Mouse (Mus musculus) MEL (cell line): Measurements from ENCODE around the gene H3f3a. TPM values are rescaled to one million over a fixed set of nuclear protein-coding genes. Genes with fewer than 3 reads are reported as not detected.

Source experiments
- DNase-seq: peaks from one replicate; pipeline ENCODE4 v3.0.0; 2011; ENCODE audit warnings: low read depth, low spot score
- H3K27ac ChIP-seq: 2 replicates; pipeline ENCODE4 v1.5.1; 2012; ENCODE audit warnings: low read depth, mild to moderate bottlenecking, control low read depth, low read length, moderate library complexity; ENCODE audit not compliant: control insufficient read depth
- H3K27me3 ChIP-seq, 2 experiments: fragments of 150-350 bp in 1 of 2; sonication (generic) in 1 of 2; 2 replicates each; pipeline ENCODE4 v1.6.1; 2012; ENCODE audit warnings: low read length in 2 of 2, mild to moderate bottlenecking in 2 of 2, improper control_type of control experiment in 1 of 2, moderate library complexity in 1 of 2; ENCODE audit not compliant: insufficient read depth in 2 of 2, control insufficient read depth in 1 of 2
- H3K36me3 ChIP-seq, 2 experiments: 2 replicates each; pipeline ENCODE4 v1.6.1; 2012 to 2014; ENCODE audit warnings: low read length in 2 of 2, improper control_type of control experiment in 1 of 2, inconsistent platforms in 1 of 2, mild to moderate bottlenecking in 1 of 2; ENCODE audit not compliant: insufficient read depth in 2 of 2, control insufficient read depth in 1 of 2
- H3K4me1 ChIP-seq, 2 experiments: fragments of 150-350 bp in 1 of 2; sonication (generic) in 1 of 2; 2 replicates each; pipeline ENCODE4 v1.6.1; 2012; ENCODE audit warnings: low read length in 2 of 2, improper control_type of control experiment in 1 of 2, mild to moderate bottlenecking in 1 of 2; ENCODE audit not compliant: insufficient read depth in 2 of 2, control insufficient read depth in 1 of 2
- H3K4me3 ChIP-seq, 2 experiments: fragments of 150-350 bp in 1 of 2; sonication (generic) in 1 of 2; 2 replicates each; pipeline ENCODE4 v1.5.1; 2012; ENCODE audit warnings: low read depth in 2 of 2, low read length in 2 of 2, mild to moderate bottlenecking in 2 of 2, moderate library complexity in 2 of 2, control low read depth in 1 of 2, improper control_type of control experiment in 1 of 2; ENCODE audit not compliant: control insufficient read depth in 1 of 2, insufficient read depth in 1 of 2
- H3K79me2 ChIP-seq: 2 replicates; pipeline ENCODE4 v1.6.1; 2012; ENCODE audit warnings: mild to moderate bottlenecking, low read length, moderate library complexity; ENCODE audit not compliant: control insufficient read depth, poor library complexity, insufficient read depth
- H3K9ac ChIP-seq: 2 replicates; pipeline ENCODE4 v1.6.1; 2012; ENCODE audit warnings: low read depth, mild to moderate bottlenecking, control low read depth, low read length, moderate library complexity; ENCODE audit not compliant: control insufficient read depth, poor library complexity, severe bottlenecking
- H3K9me3 ChIP-seq: fragments of 150-350 bp; sonication (generic); replicated peaks from 2 replicates; pipeline ENCODE4 v1.6.1; 2012; ENCODE audit warnings: mild to moderate bottlenecking, low read length, improper control_type of control experiment, moderate library complexity; ENCODE audit not compliant: insufficient read depth
- CHD2 ChIP-seq: IDR thresholded peaks from 2 replicates; pipeline ENCODE4 v1.6.1; 2011; ENCODE audit warnings: low read length, improper control_type of control experiment
- CTCF ChIP-seq, 3 experiments: IDR thresholded peaks in 2 of 3; conservative IDR thresholded peaks in 1 of 3; 2 replicates each; pipeline ENCODE4 v1.5.1; 2011 to 2012; ENCODE audit warnings: low read length in 3 of 3, low read depth in 2 of 3, mild to moderate bottlenecking in 2 of 3, improper control_type of control experiment in 1 of 3, inconsistent platforms in 1 of 3, mixed read lengths in 1 of 3, moderate library complexity in 1 of 3; ENCODE audit not compliant: control insufficient read depth in 1 of 3, insufficient read depth in 1 of 3, poor library complexity in 1 of 3, severe bottlenecking in 1 of 3
- E2F4 ChIP-seq: IDR thresholded peaks from 2 replicates; pipeline ENCODE4 v1.6.1; 2011; ENCODE audit warnings: low read depth, low read length, improper control_type of control experiment, borderline replicate concordance
- EP300 ChIP-seq, 2 experiments: IDR thresholded peaks; 2 replicates each; pipeline ENCODE4 v1.6.1; 2011; ENCODE audit warnings: improper control_type of control experiment in 2 of 2, low read length in 2 of 2, low read depth in 1 of 2, mild to moderate bottlenecking in 1 of 2
- GATA1 ChIP-seq: IDR thresholded peaks from 2 replicates; pipeline ENCODE4 v1.6.1; 2011; ENCODE audit warnings: low read depth, low read length, improper control_type of control experiment
- HCFC1 ChIP-seq: IDR thresholded peaks from 2 replicates; pipeline ENCODE4 v1.6.1; 2012; ENCODE audit warnings: low read depth, mild to moderate bottlenecking, inconsistent platforms, low read length, improper control_type of control experiment, moderate library complexity
- JUND ChIP-seq: IDR thresholded peaks from 2 replicates; pipeline ENCODE4 v1.6.1; 2011; ENCODE audit warnings: low read depth, mild to moderate bottlenecking, improper control_type of control experiment, low read length
- MAFK ChIP-seq: IDR thresholded peaks from 2 replicates; pipeline ENCODE4 v1.6.1; 2011; ENCODE audit warnings: low read depth, mild to moderate bottlenecking, low read length, improper control_type of control experiment, borderline replicate concordance
- MAZ ChIP-seq: IDR thresholded peaks from 2 replicates; pipeline ENCODE4 v1.6.1; 2012; ENCODE audit warnings: low read depth, mild to moderate bottlenecking, inconsistent platforms, low read length, improper control_type of control experiment
- MEF2A ChIP-seq: IDR thresholded peaks from 2 replicates; pipeline ENCODE4 v1.6.1; 2014; ENCODE audit warnings: low read depth, mild to moderate bottlenecking, inconsistent platforms, low read length, improper control_type of control experiment; ENCODE audit not compliant: poor library complexity, insufficient replicate concordance, severe bottlenecking; ENCODE audit errors: extremely low read depth
- MXI1 ChIP-seq: IDR thresholded peaks from 2 replicates; pipeline ENCODE4 v1.6.1; 2011; ENCODE audit warnings: mild to moderate bottlenecking, low read depth, low read length, improper control_type of control experiment
- MYC ChIP-seq: IDR thresholded peaks from 2 replicates; pipeline ENCODE4 v1.6.1; 2011; ENCODE audit warnings: low read depth, mild to moderate bottlenecking, low read length, improper control_type of control experiment, moderate library complexity
- NELFE ChIP-seq: IDR thresholded peaks from 2 replicates; pipeline ENCODE4 v1.6.1; 2011; ENCODE audit warnings: low read depth, low read length, improper control_type of control experiment
- NRF1 ChIP-seq: IDR thresholded peaks from 2 replicates; pipeline ENCODE4 v1.6.1; 2014; ENCODE audit warnings: low read depth, mild to moderate bottlenecking, inconsistent platforms, low read length, improper control_type of control experiment, moderate library complexity; ENCODE audit not compliant: poor library complexity, insufficient read depth, severe bottlenecking
- POLR2A ChIP-seq, 2 experiments: IDR thresholded peaks; 2 replicates each; pipeline ENCODE4 v1.6.1; 2011 to 2012; ENCODE audit warnings: low read length in 2 of 2, mild to moderate bottlenecking in 2 of 2, control low read depth in 1 of 2, improper control_type of control experiment in 1 of 2, low read depth in 1 of 2, moderate library complexity in 1 of 2; ENCODE audit not compliant: control insufficient read depth in 1 of 2, insufficient read depth in 1 of 2, poor library complexity in 1 of 2
- POLR2AphosphoS2 ChIP-seq: IDR thresholded peaks from 2 replicates; pipeline ENCODE4 v1.6.1; 2011; ENCODE audit warnings: low read length, improper control_type of control experiment
- SIN3A ChIP-seq: IDR thresholded peaks from 2 replicates; pipeline ENCODE4 v1.6.1; 2012; ENCODE audit warnings: low read length, improper control_type of control experiment, inconsistent platforms
- SMC3 ChIP-seq: IDR thresholded peaks from 2 replicates; pipeline ENCODE4 v1.6.1; 2011; ENCODE audit warnings: low read depth, low read length, improper control_type of control experiment
- TBP ChIP-seq: IDR thresholded peaks from 2 replicates; pipeline ENCODE4 v1.8.0; 2011; ENCODE audit warnings: low read depth, low read length, improper control_type of control experiment
- TCF12 ChIP-seq: IDR thresholded peaks from 2 replicates; pipeline ENCODE4 v1.6.1; 2014; ENCODE audit warnings: low read depth, mild to moderate bottlenecking, inconsistent platforms, low read length, improper control_type of control experiment, moderate library complexity
- UBTF ChIP-seq: IDR thresholded peaks from 2 replicates; pipeline ENCODE4 v1.6.1; 2012; ENCODE audit warnings: low read depth, mild to moderate bottlenecking, inconsistent platforms, low read length, improper control_type of control experiment, moderate library complexity, borderline replicate concordance; ENCODE audit not compliant: insufficient read depth
- USF1 ChIP-seq: IDR thresholded peaks from 2 replicates; pipeline ENCODE4 v1.6.1; 2014; ENCODE audit warnings: low read depth, mild to moderate bottlenecking, inconsistent platforms, low read length, improper control_type of control experiment, moderate library complexity
- USF2 ChIP-seq, 2 experiments: IDR thresholded peaks; 2 replicates each; pipeline ENCODE4 v1.6.1; 2011 to 2012; ENCODE audit warnings: improper control_type of control experiment in 2 of 2, low read length in 2 of 2, borderline replicate concordance in 1 of 2, inconsistent platforms in 1 of 2, low read depth in 1 of 2, mild to moderate bottlenecking in 1 of 2; ENCODE audit not compliant: insufficient read depth in 1 of 2
- ZMIZ1 ChIP-seq: IDR thresholded peaks from 2 replicates; pipeline ENCODE4 v1.6.1; 2012; ENCODE audit warnings: low read depth, mild to moderate bottlenecking, inconsistent platforms, low read length, improper control_type of control experiment, moderate library complexity
- ZNF384 ChIP-seq: IDR thresholded peaks from 2 replicates; pipeline ENCODE4 v1.6.1; 2012; ENCODE audit warnings: low read depth, mild to moderate bottlenecking, inconsistent platforms, low read length, improper control_type of control experiment
- polyA plus RNA-seq, 2 experiments: library from polyadenylated mRNA; stranded (reverse) in 1 of 2; unstranded in 1 of 2; fragments of >175 nt in 1 of 2; fragments of >200 nt in 1 of 2; gene quantifications; 2 replicates each; pipeline versions ENCODE4 v1.2.1 to v1.2.4; 2012; ENCODE audit warnings: low replicate concordance in 2 of 2, low read depth in 1 of 2; ENCODE audit not compliant: insufficient read length in 2 of 2, insufficient read depth in 1 of 2, missing spikeins in 1 of 2
- total RNA-seq: library from RNA; depleted of rRNA; stranded (reverse); fragments of 300-350 nt; gene quantifications from 2 replicates; pipeline ENCODE4 v1.2.3, GENCODE M21; 2012

The H3f3a gene
- total and polyA plus RNA-seq, 3 experiments, result 265 to 903 (median 574) TPM

- no peaks in the 10 kb centered on the region for H3K9me3 ChIP-seq
- no peak overlapping the region for H3K9ac ChIP-seq
- H3K36me3 ChIP-seq, result peaks cover 0 to 14% of the 10 kb centered on the region in 2 experiments; a peak in 2 of 4 replicates
- H3K79me2 ChIP-seq, result peaks cover 3% of the 10 kb centered on the region; the same call in 1 of the 2 replicates
- peak; percentile 69 for DNase-seq
- no peaks in the 10 kb centered on the region for H3K27me3 ChIP-seq
- H3K4me3 ChIP-seq, result no peak overlapping the region
- H3K4me1 ChIP-seq, result peaks cover 3 to 31% of the 10 kb centered on the region in 2 experiments
- no peak for TF ChIP-seq MXI1
- TF ChIP-seq SMC3, result no peak
- TF ChIP-seq SIN3A, result no peak
- TF ChIP-seq USF1, result no peak
- TF ChIP-seq ZNF384, result no peak
- no peak for TF ChIP-seq MYC
- no peak for TF ChIP-seq POLR2AphosphoS2
- 0 out of 2 replicates have a peak, but pooled peaks have one; percentile 11 for TF ChIP-seq TCF12
- no peak for TF ChIP-seq NRF1
- peak; percentile 12 to 39; a peak in 2 of 4 replicates for TF ChIP-seq EP300 (IDR thresholded peaks at IDR 0.05; ENCODE audit: low read depth in 1 of 2, low read length in 2 of 2)
- TF ChIP-seq POLR2A (IDR thresholded peaks at IDR 0.05; ENCODE audit: control insufficient read depth in 1 of 2, insufficient read depth in 1 of 2, low read depth in 1 of 2, low read length in 2 of 2, poor library complexity in 1 of 2), result no peak
- TF ChIP-seq UBTF, result no peak
- no peak for TF ChIP-seq ZMIZ1
- TF ChIP-seq GATA1, result peak; percentile 70
- TF ChIP-seq MAFK, result no peak
- TF ChIP-seq JUND, result no peak
- TF ChIP-seq HCFC1, result no peak
- TF ChIP-seq MAZ, result peak; percentile 65; the same call in 1 of the 2 replicates
- H3K27ac ChIP-seq, result peak overlapping the region; percentile 15; the same call in 1 of the 2 replicates
Observed at GRCm38 (mm10) chr1:180771722-180772121, 42.0 kb downstream of the H3f3a start.

- Histone ChIP-seq H3K36me3 (peaks cover 0 to 14% of the 10 kb centered on the region in 2 experiments; a peak in 2 of 4 replicates), H3K79me2 (peaks cover 3% of the 10 kb centered on the region; the same call in 1 of the 2 replicates), H3K9me3 (no peaks in the 10 kb centered on the region), H3K27me3 (no peaks in the 10 kb centered on the region), H3K9ac (no peak overlapping the region), H3K4me1 (peaks cover 3 to 31% of the 10 kb centered on the region in 2 experiments), H3K4me3 (no peak overlapping the region), H3K27ac (peak overlapping the region; percentile 15; the same call in 1 of the 2 replicates)
- TF ChIP-seq MEF2A, result no peak
- TF ChIP-seq MAZ, result no peak
- TF ChIP-seq NELFE, result no peak
- TF ChIP-seq MXI1, result no peak
- no peak for TF ChIP-seq UBTF
- no peak for TF ChIP-seq SMC3
- TF ChIP-seq CHD2, result no peak
- no peak for TF ChIP-seq CTCF (IDR thresholded peaks at IDR 0.05 in 2 of 3, conservative IDR thresholded peaks at IDR 0.05 in 1 of 3; ENCODE audit: control insufficient read depth in 1 of 3, insufficient read depth in 1 of 3, low read depth in 2 of 3, low read length in 3 of 3, poor library complexity in 1 of 3, severe bottlenecking in 1 of 3)
- TF ChIP-seq POLR2A (IDR thresholded peaks at IDR 0.05; ENCODE audit: control insufficient read depth in 1 of 2, insufficient read depth in 1 of 2, low read depth in 1 of 2, low read length in 2 of 2, poor library complexity in 1 of 2), result no peak
- no peak for TF ChIP-seq TCF12
- TF ChIP-seq SIN3A, result no peak
- no peak for TF ChIP-seq USF2 (IDR thresholded peaks at IDR 0.05; ENCODE audit: borderline replicate concordance in 1 of 2, insufficient read depth in 1 of 2, low read depth in 1 of 2, low read length in 2 of 2)
- no peak for TF ChIP-seq ZNF384
- no peak for TF ChIP-seq USF1
- TF ChIP-seq HCFC1, result no peak
- no peak for TF ChIP-seq MYC
- TF ChIP-seq E2F4, result no peak
- no peak for TF ChIP-seq TBP
- DNase-seq, result no peak
Observed at GRCm38 (mm10) chr1:180771306-180771705, 42.4 kb downstream of the H3f3a start.
